Mouse (Mus musculus) C2C12 (cell line): Measurements from ENCODE around the gene Ces1d.

Source experiments
- CTCF ChIP-seq: IDR thresholded peaks from one replicate; pipeline ENCODE4 v1.5.1; 2011; ENCODE audit not compliant: control insufficient read depth, insufficient read depth, insufficient read length
- MAX ChIP-seq: IDR thresholded peaks from one replicate; pipeline ENCODE4 v1.6.1; 2011; ENCODE audit warnings: mild to moderate bottlenecking, control low read depth
- MYOD1 ChIP-seq: IDR thresholded peaks from one replicate; pipeline ENCODE4 v1.6.1; 2011; ENCODE audit warnings: low read depth; ENCODE audit not compliant: control insufficient read depth, insufficient read length
- MYOG ChIP-seq: IDR thresholded peaks from one replicate; pipeline ENCODE4 v1.6.1; 2011; ENCODE audit not compliant: control insufficient read depth, insufficient read length; ENCODE audit errors: extremely low read depth
- USF1 ChIP-seq: IDR thresholded peaks from one replicate; pipeline ENCODE4 v1.6.1; 2011; ENCODE audit warnings: low read depth, mild to moderate bottlenecking, control low read depth, moderate library complexity

DNA sequence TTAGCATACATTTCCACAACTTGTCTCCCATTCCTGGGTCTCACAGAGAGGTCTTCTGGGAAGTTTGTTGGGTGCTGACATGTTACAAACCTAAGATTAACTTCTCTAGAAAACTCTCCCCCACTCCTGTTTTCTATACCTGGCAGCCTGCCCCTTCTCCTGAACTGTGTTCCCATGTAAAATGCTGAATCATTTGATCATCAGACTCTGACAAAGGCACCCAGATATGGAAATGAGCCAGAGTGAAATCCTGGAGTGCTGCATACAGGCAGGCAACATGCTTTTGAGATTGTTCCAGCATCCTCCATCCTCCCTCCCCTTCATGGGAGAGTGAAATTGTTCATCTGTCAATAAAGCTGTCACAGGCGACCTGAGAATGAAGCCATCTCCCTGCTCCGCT, 71.2 kb downstream of the Ces1d start:
- no peak for TF ChIP-seq CTCF
- no peak for TF ChIP-seq USF1
- no peak for TF ChIP-seq MAX
- no peak for TF ChIP-seq MYOG
- TF ChIP-seq MYOD1: no peak
